Mouse (Mus musculus) lung, adult 2 months (tissue): ENCODE results near the gene Olfr1097.

Experiments used
- CTCF ChIP-seq: fragments of 200-500 bp; IDR thresholded peaks from 2 replicates; pipeline ENCODE4 v1.5.1; 2011; ENCODE audit warnings: mild to moderate bottlenecking, low read length, control low read depth; ENCODE audit not compliant: insufficient read depth
- POLR2A ChIP-seq: fragments of 200-500 bp; IDR thresholded peaks from 2 replicates; pipeline ENCODE4 v1.6.1; 2011; ENCODE audit warnings: low read depth, mild to moderate bottlenecking, control low read depth, low read length, borderline replicate concordance; ENCODE audit errors: extremely low read depth

DNA sequence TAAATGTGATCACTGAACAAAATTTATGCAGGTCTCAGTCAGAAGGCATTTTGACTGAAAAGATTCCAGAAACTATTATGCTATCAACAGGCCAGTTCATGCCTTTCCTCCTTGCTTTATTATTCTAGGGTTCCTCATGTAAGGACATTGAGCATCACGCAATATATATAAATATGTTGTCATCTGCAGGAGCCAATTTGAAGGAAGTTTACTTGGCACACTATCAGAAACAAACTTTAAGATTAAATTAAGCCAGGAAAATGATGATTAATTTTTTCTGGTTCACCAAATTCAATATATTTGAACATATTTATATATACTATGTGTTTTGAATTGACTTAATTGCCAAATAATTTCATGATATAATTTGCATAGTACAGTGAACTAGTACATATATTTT, 32.4 kb upstream of the Olfr1097 start, which contains the start of gene Olfr1098:
- TF ChIP-seq POLR2A (no peak), CTCF (no peak)
